Mouse (Mus musculus): ENCODE data around the gene Colca2. TPM values are rescaled to one million over a fixed set of nuclear protein-coding genes. Genes with fewer than 3 reads are reported as not detected.

The Colca2 gene
- not detected in 2 replicates for total RNA-seq (2014; fragmentation: Nextera tagmentation)
- 0.11 TPM in 1 of 2 replicates, not detected in the other for total RNA-seq (2017)
- polyA plus RNA-seq (2012), result not detected in 2 replicates

DNA sequence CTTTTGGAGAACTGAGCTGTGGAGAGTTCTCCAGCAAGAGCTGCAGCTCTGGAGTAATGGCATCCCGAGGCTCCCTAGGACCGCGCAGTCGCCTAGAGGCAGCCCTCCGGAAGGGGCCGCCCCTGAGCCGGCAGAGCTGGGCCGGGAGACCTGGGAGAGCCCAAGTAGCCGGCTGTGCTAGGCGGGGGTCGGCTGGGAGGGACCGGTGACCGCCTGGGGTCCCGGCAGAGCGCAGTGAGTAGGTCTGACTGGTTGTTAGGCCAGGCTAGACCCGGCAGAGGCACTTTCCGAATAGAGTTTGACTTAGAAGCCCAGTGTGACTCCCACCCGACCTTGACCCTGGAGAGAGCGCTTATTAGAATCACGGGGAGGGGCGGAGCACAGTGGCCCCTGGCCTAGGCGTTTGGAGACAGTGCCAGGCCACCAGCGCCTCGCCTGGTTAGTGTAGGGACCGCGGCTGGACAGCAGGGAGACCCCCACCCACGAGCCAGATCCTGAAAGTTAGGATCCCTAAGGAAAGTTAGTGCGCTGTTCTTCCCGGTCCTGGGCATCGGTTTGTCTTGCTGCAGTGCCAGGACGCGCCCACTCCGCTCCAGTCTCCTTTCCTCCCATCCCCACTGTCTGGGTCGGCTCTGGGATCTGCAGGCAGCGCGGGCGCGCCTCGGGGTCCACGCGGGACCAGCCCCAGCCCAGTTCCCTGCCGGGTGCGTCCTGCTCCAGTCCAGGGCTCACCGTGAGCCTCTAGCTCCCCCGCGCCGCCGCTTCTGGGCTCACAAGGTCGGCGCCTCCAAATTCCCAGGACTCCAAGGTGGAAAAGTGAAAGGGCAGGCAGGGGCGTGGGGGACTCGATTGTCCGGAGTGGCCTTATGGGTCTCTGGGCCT, at the start of gene Colca2:
Gene Colca2, minus strand, starts transcription at position 70 of the 882 bp plus-strand sequence.
- ATAC-seq (ENCODE audit: extremely low read depth, insufficient number of reproducible peaks, low FRiP score, poor library complexity, severe bottlenecking) (no peak), DNase-seq (ENCODE audit: low spot score) (no peak)
- Histone ChIP-seq H3K27me3 (ENCODE audit: insufficient read depth, low read length) (peaks cover 52% of the 10 kb centered on the region), H3K36me3 (replicated peaks) (no peaks in the 10 kb centered on the region), H3K9me3 (replicated peaks) (no peaks in the 10 kb centered on the region), H3K4me3 (ENCODE audit: low read depth, low read length) (no peak within 1 kb of the TSS), H3K4me1 (ENCODE audit: insufficient read depth, low read depth, low read length) (peaks cover 2% of the 10 kb centered on the region)
- TF ChIP-seq TAL1 (conservative IDR thresholded peaks at IDR 0.05; ENCODE audit: low read depth, low read length) (no peak), GATA2 (IDR thresholded peaks at IDR 0.05; ENCODE audit: borderline replicate concordance, low read depth, low read length) (no peak), CTCF (IDR thresholded peaks at IDR 0.05; ENCODE audit: low read depth, low read length) (no peak), GATA1 (IDR thresholded peaks at IDR 0.05; ENCODE audit: borderline replicate concordance, low read length) (no peak), POLR2AphosphoS5 (IDR thresholded peaks at IDR 0.05; ENCODE audit: insufficient replicate concordance, low read depth, low read length) (no peak)

GRCm38 (mm10) chr9:51327555-51327903, 49.2 kb upstream of the Colca2 start:
- Histone ChIP-seq H3K4me3 (ENCODE audit: low read depth, low read length) (no peak overlapping the region), H3K4me1 (ENCODE audit: insufficient read depth, low read depth, low read length) (peaks cover 10% of the 10 kb centered on the region), H3K27me3 (ENCODE audit: insufficient read depth, low read length) (peaks cover 19% of the 10 kb centered on the region), H3K9me3 (replicated peaks) (no peaks in the 10 kb centered on the region), H3K36me3 (replicated peaks) (no peaks in the 10 kb centered on the region)
- TF ChIP-seq GATA1 (IDR thresholded peaks at IDR 0.05; ENCODE audit: borderline replicate concordance, low read length), result no peak
- TF ChIP-seq CTCF (IDR thresholded peaks at IDR 0.05; ENCODE audit: low read depth, low read length), result no peak
- TF ChIP-seq POLR2AphosphoS5 (IDR thresholded peaks at IDR 0.05; ENCODE audit: insufficient replicate concordance, low read depth, low read length), result no peak
- no peak for TF ChIP-seq GATA2 (IDR thresholded peaks at IDR 0.05; ENCODE audit: borderline replicate concordance, low read depth, low read length)
- no peak for TF ChIP-seq TAL1 (conservative IDR thresholded peaks at IDR 0.05; ENCODE audit: low read depth, low read length)
- DNase-seq (ENCODE audit: low spot score) (no peak), ATAC-seq (ENCODE audit: extremely low read depth, insufficient number of reproducible peaks, low FRiP score, poor library complexity, severe bottlenecking) (no peak)

DNA sequence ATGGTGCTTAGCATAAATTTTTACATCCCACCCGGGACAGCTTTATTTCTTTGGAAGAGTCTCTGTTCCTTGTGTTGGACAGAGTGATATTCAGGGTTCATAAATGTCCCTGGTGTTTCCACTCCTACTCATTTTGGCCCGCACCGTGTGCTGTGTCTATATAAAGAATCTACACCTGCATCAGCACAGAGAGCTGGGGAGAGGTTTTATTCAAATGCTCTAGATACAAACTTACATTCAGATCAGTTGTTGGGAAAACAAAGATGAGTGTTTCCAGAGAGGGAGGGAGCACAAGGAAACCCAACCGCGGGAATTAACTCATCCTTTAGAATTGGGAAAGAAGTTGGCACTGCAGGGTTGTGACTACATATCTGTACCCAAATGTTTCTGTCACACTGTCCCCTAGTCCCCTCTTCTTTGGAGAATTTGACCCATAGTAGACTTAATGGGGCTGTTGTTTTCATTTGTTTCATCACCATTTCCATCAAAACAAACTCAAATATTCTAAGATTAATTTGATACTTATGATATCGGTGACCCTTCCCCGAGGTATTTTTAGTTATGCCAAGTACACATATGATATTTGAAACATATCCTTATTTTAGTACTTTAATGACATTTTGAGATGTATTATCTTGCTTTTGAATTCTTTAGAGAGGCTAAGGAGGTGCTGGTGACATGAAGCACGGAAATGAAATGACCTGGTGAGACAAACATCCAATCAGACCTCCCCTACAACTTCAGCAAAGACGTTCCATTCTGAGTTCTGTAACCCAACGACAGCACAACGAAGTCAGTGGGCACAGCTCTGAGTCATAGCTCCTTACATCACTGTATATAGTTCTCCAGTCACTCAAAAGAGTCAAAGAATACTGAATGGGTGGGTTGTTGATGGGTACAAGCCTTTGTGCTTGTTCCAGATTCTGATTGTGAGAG, 48.5 kb upstream of the Colca2 start:
- DNase-seq (ENCODE audit: low spot score) (no peak), ATAC-seq (ENCODE audit: extremely low read depth, insufficient number of reproducible peaks, low FRiP score, poor library complexity, severe bottlenecking) (no peak)
- H3K4me3 ChIP-seq (ENCODE audit: low read depth, low read length), result no peak overlapping the region
- no peak for TF ChIP-seq GATA1 (IDR thresholded peaks at IDR 0.05; ENCODE audit: borderline replicate concordance, low read length)
- no peak for TF ChIP-seq CTCF (IDR thresholded peaks at IDR 0.05; ENCODE audit: low read depth, low read length)
- no peaks in the 10 kb centered on the region for H3K9me3 ChIP-seq (replicated peaks)
- H3K27me3 ChIP-seq (ENCODE audit: insufficient read depth, low read length), result peaks cover 15% of the 10 kb centered on the region
- no peaks in the 10 kb centered on the region for H3K36me3 ChIP-seq (replicated peaks)
- H3K4me1 ChIP-seq (ENCODE audit: insufficient read depth, low read depth, low read length), result peaks cover 13% of the 10 kb centered on the region

DNA sequence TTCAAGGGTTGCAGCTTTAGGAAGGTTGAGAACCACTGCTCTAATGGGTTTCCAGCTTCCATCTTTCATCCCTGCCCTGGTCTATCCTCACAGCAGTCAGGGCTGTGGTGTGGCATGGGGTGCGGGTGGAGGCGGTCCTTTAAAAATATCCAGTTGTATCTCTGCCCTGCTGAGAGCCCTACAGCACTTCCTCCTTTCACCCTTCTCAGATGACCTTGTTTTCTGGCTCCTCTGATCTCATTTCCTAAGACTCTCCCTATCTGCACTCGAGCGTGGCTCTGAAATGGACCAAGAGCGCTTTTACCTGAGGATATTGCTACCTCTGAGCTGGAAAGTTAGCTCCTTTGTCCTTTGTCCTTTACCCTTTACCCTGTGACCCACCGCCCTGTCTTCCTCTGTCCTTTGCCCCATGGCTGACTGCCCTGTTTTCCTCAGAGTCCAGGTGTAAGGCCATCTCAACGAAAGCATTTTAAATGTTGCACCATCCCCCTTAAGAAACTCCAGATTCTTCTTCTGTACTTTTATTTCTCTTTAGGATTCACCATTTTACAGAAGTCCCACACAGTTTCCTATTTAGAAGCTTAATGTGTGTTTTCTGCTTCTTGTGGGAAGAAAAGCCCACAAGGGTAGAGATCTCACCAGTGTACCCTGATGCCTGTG, 46.2 kb upstream of the Colca2 start:
- peaks cover 6% of the 10 kb centered on the region for H3K27me3 ChIP-seq (ENCODE audit: insufficient read depth, low read length)
- H3K4me3 ChIP-seq (ENCODE audit: low read depth, low read length), result no peak overlapping the region
- TF ChIP-seq CTCF (IDR thresholded peaks at IDR 0.05; ENCODE audit: low read depth, low read length) (no peak), GATA1 (IDR thresholded peaks at IDR 0.05; ENCODE audit: borderline replicate concordance, low read length) (no peak), TAL1 (conservative IDR thresholded peaks at IDR 0.05; ENCODE audit: low read depth, low read length) (no peak), POLR2AphosphoS5 (IDR thresholded peaks at IDR 0.05; ENCODE audit: insufficient replicate concordance, low read depth, low read length) (no peak), GATA2 (IDR thresholded peaks at IDR 0.05; ENCODE audit: borderline replicate concordance, low read depth, low read length) (no peak)
- H3K4me1 ChIP-seq (ENCODE audit: insufficient read depth, low read depth, low read length), result peaks cover 29% of the 10 kb centered on the region
- ATAC-seq (ENCODE audit: extremely low read depth, insufficient number of reproducible peaks, low FRiP score, poor library complexity, severe bottlenecking) (peak; percentile 28; the same call in 1 of the 2 replicates), DNase-seq (ENCODE audit: low spot score) (no peak)
- H3K36me3 ChIP-seq (replicated peaks), result no peaks in the 10 kb centered on the region
- H3K9me3 ChIP-seq (replicated peaks), result no peaks in the 10 kb centered on the region

DNA sequence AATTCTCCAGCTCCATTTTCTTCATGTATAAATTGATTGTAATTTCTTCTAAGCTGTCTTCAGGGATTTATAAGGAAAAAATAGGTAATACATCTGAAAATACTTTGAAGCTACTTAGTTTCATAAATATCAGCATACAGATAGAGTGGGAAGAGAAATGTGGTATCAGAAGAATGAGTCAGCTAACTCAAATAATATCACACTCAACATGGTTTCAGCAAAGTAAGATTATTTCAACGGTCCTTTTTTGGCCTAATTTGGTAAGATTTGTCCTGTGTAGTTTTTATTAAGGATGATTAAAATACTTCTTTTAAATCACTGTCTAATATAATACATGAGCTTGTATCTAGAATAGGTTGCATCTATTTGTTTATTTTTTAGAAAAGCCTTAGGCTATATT, 41.7 kb upstream of the Colca2 start:
- Histone ChIP-seq H3K9me3 (replicated peaks) (no peaks in the 10 kb centered on the region), H3K4me3 (ENCODE audit: low read depth, low read length) (no peak overlapping the region), H3K27me3 (ENCODE audit: insufficient read depth, low read length) (no peaks in the 10 kb centered on the region; the same call in 1 of the 2 replicates), H3K36me3 (replicated peaks) (no peaks in the 10 kb centered on the region), H3K4me1 (ENCODE audit: insufficient read depth, low read depth, low read length) (peaks cover 65% of the 10 kb centered on the region)
- TF ChIP-seq POLR2AphosphoS5 (IDR thresholded peaks at IDR 0.05; ENCODE audit: insufficient replicate concordance, low read depth, low read length) (no peak), CTCF (IDR thresholded peaks at IDR 0.05; ENCODE audit: low read depth, low read length) (no peak), TAL1 (conservative IDR thresholded peaks at IDR 0.05; ENCODE audit: low read depth, low read length) (no peak), GATA1 (IDR thresholded peaks at IDR 0.05; ENCODE audit: borderline replicate concordance, low read length) (no peak), GATA2 (IDR thresholded peaks at IDR 0.05; ENCODE audit: borderline replicate concordance, low read depth, low read length) (no peak)
- ATAC-seq (ENCODE audit: extremely low read depth, insufficient number of reproducible peaks, low FRiP score, poor library complexity, severe bottlenecking) (no peak), DNase-seq (ENCODE audit: low spot score) (no peak)
